Mouse (Mus musculus) gastrocnemius, adult 18-20 months (tissue): ENCODE data around the gene Fam57a. TPM values are rescaled to one million over a fixed set of nuclear protein-coding genes. Genes with fewer than 3 reads are reported as not detected.
A peak's percentile ranks its signal among the peaks of the same experiment; 100 is the strongest.

Experiments
- DNase-seq: peaks from one replicate; pipeline ENCODE4 v3.0.0; 2021; ENCODE audit warnings: low spot score
- long read RNA-seq, 2 experiments: library from polyadenylated mRNA; stranded (forward); transcript quantifications; one replicate each; pipeline ENCODE4 v2.0.0; 2021
- total RNA-seq, 2 experiments: library from RNA; stranded (reverse); gene quantifications; 2 replicates each; pipeline ENCODE4 v1.2.3; 2021

Fam57a gene
- total RNA-seq: 1 to 10 TPM; 1.4 to 2.0 TPM
- long read RNA-seq, experiment 1, partial matches to known transcripts: 1 of 7 reads
- long read RNA-seq, experiment 1, other reads (novel, unspliced or antisense): 2 of 7 reads
- long read RNA-seq, experiment 2, partial matches to known transcripts: 0 of 3 reads
- long read RNA-seq, experiment 2, other reads (novel, unspliced or antisense): 0 of 3 reads

DNA sequence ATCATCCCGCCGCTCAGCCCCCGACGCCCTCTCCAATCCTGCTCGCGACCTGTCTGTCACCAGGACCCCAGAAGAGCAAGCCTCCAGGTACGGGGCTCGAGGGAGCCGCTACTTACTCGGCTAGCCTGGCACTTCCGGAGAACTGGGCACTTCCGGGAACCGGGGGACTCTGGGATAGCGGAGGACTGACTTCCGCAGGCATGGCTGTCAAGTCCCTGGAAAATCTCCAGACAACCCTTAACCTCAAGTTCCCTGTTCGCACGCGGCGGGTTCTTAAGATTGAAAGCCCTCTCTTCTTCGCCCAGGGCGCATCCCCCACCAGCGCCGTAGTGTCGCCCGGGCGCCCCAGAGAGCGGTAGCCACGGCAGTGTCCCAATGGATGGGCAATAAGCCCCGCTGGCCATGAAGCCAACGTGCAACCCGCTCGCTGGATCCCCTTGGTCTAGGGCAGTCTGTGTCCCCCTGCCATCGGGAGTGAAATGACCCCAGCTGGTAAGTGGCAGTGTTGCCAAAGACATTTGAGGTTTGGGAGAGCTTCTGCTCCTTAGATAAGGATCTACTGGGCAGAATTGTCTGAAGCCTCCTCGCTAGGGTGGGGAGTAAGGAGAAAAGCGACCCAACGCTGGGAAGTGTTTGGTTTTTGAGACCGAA, at the start of gene Fam57a, which contains the start of gene Vps53:
Fam57a (plus strand) TSS at position 177 of the 651 bp plus-strand sequence.
Vps53 (minus strand) TSS at position 153 of the 651 bp plus-strand sequence.
- peak; percentile 91 for DNase-seq

DNA sequence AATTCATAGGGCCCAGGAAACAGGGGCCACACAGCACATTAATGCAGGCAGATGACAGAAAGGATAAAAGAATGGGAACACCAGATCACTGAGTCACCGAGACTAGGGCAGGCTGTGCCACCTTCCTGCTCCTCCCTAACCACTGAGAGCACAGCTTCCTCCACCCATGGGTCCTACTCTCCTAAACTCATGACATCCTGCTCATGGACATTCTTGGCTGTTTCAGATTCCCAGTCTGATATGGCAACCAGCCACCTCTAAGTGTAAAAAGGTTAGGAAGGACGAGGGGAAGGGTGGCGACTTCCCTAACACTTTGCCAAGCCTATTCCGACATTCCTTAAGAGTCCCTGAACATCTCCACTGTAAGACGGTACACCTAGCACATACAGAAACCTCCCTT, 48.6 kb upstream of the Fam57a start:
- DNase-seq: peak; percentile 26

DNA sequence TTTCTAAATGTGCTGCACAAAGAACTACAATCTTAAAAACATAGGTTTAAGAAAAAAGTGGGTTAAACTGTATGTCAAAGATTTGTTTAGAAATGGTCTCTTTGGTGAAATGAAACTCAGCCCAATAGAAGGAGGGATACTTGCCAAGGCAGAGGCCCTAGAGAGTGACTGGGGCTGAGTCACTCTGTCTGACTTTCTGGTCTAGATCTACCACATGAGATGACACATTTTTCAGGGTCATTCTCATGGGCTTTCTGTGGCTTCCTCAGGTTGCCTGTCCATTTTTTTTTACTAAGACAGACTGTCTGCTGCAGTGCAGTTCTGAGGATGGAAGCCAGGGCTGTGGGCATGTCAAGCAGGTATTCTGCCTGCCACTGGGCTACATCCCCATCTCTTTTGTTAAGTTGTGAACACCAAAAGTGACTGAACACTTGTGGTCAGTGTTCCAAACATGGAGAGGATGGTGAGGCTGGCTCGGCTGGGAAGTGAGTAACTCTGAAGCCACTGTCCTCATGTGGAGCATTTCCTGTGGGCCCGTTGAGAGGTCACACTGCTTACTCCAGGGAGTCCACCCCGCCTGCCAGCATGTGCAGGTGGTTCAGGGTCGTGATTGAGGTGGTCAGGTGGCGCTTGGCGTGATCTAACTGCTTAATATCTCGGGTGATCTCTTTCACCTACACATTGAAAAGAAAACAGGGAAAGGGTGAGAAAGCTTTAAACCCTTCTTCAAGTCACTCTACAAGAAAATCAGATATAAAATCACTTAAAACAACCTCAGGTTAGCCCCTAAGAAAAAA, 43.6 kb upstream of the Fam57a start:
- DNase-seq: no peak

DNA sequence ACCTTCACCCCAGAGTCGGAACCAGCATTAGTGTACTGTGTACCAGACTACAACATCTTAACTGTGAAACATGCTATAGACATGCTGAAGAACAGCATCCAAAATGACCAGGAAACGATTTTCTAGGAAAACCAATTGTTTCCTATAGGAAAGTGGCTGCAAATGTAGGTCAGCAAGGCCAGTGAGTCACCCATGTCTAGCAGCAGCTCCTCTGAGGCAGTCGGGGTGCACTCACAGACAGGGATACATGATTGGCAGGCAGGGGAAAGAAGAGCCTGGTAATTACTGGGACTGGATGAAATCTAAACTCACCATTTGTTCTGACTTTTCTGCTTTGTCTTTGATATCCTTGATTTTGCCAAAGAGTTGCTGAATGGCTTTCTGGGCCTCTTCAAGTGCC, 41.5 kb upstream of the Fam57a start:
- no peak for DNase-seq

DNA sequence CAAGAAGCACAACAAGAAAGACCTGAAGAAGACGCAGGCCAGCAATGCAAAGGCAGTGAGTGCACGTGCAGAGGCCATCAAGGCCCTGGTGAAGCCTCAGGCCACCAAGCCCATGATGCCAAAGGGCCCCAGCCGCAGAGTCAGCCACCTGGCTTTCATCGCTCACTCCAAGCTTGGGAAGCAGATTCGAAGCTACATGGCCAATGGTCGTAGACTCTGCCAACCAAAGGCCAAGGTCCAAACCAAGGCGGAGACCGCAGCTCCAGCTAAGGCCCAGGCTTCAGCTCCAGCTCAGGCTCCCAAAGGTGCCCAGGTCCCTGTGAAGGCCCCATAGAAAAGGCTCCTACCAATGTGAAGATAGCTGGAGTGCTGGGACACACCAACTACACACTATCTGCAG, 35.1 kb upstream of the Fam57a start:
- no peak for DNase-seq

- DNase-seq: no peak
Observed at GRCm38 (mm10) chr11:76145169-76145568, 34.3 kb upstream of the Fam57a start.

DNA sequence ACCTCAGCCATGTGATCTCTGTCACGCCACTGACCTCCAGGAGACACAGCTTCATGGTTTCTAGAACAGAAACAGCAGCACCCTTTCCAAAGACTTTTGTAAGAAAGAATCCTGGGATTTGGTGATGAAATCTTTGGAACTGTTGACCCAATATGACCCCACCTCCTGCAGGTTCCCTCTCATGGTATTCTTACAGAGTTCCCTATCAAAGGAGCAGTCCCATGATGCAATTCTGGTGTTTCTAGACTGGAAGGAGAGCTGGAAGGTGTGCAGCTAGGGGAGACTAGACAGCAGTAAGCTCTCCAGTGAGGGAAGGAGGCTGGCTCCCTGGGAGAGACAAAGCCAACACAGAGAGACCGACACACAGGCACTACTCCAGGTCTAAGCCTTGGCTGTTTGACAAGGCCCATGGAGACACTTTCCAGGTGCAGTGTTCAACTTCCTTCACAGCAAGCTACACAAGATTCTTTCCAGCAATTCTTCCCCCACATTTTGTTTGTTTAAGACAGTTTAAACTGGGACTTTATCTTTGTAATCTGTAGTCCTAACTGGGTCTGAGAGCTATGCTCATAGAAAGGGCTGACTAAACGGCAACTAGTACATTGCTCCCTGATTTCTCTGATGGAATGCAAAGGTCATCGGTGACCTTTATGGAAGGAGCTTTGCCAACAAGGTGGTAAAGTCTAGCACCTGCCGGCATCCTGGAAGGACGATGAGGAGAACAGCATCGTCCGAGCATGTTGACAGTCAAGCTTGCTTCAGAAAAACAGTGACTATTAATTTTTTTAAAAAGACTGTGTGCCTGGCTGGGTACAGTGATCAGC, 33.1 kb upstream of the Fam57a start:
- no peak for DNase-seq

GRCm38 (mm10) chr11:76148055-76149008, 31.1 kb upstream of the Fam57a start:
- no peak for DNase-seq

- no peak for DNase-seq
Observed at GRCm38 (mm10) chr11:76150980-76151379, 28.5 kb upstream of the Fam57a start.

GRCm38 (mm10) chr11:76153236-76153951, 26.1 kb upstream of the Fam57a start:
- DNase-seq: no peak

DNA sequence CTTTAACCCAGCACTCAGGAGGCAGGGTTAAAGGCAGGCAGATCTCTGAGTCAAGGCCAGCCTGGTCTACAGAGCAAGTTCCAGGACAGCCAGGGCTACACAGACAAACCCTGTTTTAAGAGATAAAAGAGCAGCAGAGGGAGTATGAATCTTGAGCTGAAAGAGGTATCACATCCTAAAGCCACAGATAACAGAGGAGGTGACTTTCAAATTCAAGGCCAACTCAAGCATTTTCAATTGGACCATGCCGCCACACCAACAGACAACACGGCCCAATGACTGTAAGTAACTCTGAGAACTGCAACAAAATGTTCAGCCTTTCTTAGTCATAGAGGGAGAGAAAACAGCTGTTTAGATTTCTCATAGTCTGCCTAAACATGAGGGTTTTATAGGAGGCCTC, 25.3 kb upstream of the Fam57a start:
- no peak for DNase-seq

DNA sequence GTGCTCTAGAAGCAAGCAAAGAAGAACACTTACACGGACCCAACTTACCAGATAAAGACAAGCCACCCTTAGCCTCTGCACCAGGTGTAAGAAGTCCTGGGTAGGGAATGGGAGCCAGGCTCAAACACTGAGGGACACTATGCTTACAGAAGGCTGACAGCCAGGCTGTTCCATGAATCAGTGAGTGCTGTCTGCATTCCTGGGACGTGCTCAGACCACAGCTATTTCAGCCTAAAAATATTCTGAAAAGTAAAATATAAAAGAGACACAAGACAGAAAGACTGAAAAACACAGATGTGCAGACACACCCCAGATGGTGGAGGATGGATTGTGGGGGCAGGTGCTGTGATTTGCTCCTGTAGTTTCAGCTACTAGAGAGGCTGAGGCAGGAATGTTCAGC, 24.6 kb upstream of the Fam57a start:
- no peak for DNase-seq

DNA sequence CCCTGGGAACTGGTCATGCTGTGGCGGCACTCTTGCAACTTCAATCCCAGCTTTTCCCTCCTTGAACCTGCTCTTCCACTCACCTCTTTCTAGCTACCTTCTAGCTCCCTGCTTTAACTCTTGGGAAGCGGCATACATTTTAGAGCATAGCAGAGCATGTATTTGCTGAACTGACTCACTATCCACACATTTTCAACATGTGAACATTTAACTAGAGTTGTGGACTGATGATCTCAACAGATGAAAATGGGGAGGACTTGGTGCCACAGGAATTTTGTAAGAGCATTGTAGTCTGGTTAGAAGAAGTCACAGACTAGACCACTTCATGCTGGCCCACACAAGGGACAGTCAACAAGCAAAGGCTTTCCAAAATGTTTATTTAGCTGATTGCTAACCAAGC, 21.1 kb upstream of the Fam57a start:
- DNase-seq: no peak

GRCm38 (mm10) chr11:76160251-76160650, 19.2 kb upstream of the Fam57a start:
- DNase-seq: no peak

DNA sequence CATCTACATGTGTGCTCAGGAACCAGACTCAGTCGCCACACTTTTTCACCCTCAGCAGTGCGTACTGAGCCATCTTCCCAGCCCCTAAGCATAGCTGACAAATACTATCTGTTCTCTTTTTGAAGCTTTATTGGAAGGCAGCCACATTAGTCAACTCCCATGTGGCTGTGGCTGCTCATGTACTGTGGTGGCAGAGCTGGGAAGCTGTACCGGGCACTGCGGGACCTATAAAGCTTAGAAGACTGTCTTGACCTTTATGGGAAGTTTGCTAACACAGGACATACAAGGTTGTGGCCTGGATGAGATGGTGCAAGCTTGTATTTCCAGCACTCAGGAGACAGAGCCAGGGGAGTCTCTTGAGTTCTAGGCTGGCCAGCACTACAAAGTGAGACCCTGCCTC, 12.8 kb upstream of the Fam57a start:
- no peak for DNase-seq

GRCm38 (mm10) chr11:76167079-76167765, 12.2 kb upstream of the Fam57a start:
- DNase-seq: peak; percentile 76

DNA sequence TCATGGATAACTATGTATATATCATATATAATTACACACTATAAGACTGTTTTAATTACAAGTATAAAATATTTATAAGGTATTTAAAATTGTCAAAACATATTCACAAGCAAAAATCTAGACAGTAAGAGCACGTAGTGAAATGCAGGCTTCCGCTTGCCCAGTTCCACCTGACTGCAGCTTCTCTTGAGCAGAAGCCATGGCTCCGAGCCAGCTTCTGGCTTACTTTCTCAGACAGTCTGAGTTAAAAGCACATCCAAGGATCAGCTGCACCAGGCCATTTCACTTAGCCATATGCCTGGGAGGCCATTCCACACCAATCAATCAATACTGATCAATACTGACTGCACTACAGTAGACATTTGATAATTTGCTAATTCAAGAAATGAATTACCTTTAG, 10.5 kb upstream of the Fam57a start:
- no peak for DNase-seq

- no peak for DNase-seq
Observed at GRCm38 (mm10) chr11:76170207-76170606, 9.3 kb upstream of the Fam57a start.
